Mouse (Mus musculus): Measurements from ENCODE around the gene Mmel1.

Gene Mmel1

DNA sequence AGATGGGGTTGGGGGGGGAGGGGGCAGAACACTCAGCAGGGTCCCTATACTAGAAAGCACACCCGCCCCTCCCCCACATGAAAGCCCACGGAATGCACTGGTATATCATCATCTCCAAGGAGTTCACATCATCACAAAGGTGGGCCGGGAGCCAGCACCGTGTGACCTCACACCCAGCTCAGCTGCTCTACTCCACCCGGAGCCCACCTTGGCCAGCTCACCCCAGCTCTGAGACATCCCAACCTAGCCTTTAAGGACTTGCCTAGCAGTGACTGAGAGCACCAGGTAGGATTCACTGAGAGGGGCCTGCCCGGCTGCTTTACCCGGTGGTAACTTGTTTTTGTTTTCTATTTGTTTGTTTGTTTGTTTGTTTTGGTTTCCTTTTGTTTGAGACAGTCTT, at the start of gene Mmel1:
Gene Mmel1 (plus strand): TSS at position 146 of the 400 bp plus-strand sequence.
- no peak for DNase-seq (ENCODE audit: low spot score)

DNA sequence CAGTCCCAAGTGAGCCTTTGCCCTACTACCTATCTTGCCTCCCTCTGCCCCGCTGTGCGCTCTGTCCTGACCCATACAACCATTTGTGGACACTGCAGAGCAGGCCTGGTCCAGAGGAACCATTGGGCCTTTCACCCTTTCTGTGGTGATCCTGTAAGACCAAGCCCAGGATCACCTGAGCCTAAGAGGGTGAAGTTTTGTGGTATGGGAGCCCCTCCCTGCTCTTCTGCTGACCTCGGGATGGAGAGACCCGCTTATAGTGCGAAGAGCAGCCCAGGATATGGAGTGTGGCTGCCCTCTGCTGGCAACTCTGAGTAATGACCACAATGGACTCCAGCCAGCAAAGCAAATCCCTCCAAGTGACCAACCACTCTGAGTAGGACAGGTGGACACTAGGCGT, 43.7 kb upstream of the Mmel1 start:
- peak; percentile 46 for DNase-seq (ENCODE audit: low spot score)

GRCm38 (mm10) chr4:154826224-154826623, 43.2 kb upstream of the Mmel1 start:
- DNase-seq (ENCODE audit: low spot score), result no peak

GRCm38 (mm10) chr4:154827181-154827580, 42.2 kb upstream of the Mmel1 start:
- peak; percentile 34 for DNase-seq (ENCODE audit: low spot score)

GRCm38 (mm10) chr4:154827861-154828610, 41.3 kb upstream of the Mmel1 start:
- no peak for DNase-seq (ENCODE audit: low spot score)

DNA sequence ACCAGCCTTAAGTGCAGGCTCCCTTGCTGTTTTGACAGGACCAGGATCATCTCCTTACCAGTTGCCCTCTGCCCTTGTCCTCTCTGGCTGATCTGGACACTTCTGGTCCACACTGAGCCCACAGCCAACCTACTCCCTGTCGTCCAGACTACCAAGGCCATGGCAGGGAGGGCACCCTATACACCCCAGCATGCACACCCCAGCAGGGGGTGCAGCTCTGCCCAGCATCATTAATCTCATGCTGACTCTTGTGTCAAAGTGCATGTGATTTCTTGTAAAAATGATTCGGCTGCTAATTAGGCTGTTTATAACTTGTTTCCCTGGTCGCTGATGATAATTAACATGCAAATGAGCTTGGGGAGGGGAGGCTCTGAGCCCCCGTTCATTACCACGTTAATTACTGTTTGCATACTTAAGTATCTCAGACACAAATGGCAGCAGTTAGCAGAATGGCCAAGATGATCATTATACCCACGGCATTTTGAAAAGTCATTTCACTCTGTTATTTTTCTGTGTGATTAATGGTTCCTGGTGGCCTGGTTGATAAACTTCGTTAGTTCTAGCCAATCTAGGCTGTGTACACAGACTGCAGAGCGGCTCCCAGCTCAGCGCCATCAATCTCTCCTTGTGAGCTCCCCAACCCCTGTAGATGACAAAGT, 37.3 kb upstream of the Mmel1 start:
- no peak for DNase-seq (ENCODE audit: low spot score)

DNA sequence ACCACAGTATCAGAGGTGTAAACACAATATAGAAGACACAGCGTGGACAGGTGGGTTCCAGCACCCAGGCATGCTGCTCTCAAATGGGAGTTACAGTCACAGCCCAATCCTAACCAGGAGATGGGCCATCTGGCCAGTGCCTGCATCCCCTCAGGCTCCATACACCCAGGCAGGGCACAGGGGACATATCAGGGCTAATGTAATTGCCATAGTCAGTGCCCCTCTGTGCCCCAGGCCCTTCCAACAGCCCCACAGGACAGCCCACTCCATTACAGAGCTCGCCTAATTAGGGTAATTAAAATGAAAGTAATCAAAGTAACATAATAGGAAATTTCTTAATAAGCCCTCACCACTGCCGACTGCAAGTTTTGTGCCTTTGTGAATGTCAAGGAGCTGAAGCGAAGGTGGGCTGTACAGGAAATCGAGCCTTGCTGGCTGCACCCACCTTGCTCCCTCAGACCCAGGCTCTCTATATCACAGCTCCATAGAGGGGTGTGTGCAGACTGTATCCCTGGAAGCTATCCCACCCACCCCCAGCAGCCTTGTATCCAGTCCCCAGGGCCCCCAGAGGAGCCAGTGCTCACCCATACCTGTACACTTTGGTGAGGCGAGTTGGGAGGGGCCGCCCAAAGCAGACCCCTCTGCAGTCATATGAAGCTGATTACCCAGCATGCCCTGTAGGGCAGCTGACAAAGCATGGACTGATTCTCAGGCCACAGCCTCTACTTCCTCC, 33.0 kb upstream of the Mmel1 start:
- DNase-seq (ENCODE audit: low spot score), result no peak

- DNase-seq (ENCODE audit: low spot score), result peak; percentile 49
Measured at GRCm38 (mm10) chr4:154837170-154837569, 32.2 kb upstream of the Mmel1 start, which contains the start of gene Ttc34. TSS of gene Ttc34 (plus strand) at chr4:154837459.

DNA sequence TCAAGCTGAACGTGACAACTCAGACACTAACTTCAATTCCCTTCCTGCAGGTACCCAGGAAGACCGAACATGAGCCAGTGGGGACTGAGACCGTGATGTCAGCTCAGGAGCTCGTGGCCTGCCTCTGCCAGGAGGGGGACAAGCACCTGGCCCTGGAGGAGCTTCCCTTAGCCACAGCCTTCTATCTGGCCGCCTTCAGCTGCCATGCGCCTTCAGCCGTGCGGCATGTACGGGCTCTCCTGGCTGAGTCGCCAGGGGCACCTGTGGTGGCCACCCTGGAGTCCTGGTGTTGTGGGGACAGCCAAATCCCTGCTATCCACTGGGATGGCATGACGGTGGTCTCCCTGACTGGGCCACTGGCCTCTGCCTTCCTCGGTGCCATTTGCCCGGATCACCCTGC, 30.6 kb upstream of the Mmel1 start:
- no peak for DNase-seq (ENCODE audit: low spot score)

GRCm38 (mm10) chr4:154839406-154839805, 30.0 kb upstream of the Mmel1 start:
- no peak for DNase-seq (ENCODE audit: low spot score)

- DNase-seq (ENCODE audit: low spot score), result no peak
Measured at GRCm38 (mm10) chr4:154852696-154853095, 16.7 kb upstream of the Mmel1 start.

DNA sequence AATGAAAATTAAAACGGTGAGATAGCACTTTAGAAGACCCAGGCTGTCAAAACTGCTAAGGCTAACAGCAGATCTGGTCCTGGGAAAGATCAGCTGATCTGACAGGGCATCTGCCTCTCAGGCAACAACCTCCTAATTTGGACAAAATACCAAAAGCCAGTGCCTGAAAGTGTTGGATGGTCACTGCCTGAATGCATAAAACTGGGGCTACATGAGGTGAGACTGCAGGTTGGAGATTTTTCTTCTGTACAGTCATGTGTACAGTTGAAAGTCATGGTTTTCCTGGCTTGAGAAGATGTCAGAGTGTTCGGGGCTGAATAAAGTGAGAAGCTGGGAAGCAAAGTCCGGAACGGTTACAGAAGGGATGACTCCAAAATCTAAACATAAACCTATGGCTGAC, 15.5 kb upstream of the Mmel1 start:
- no peak for DNase-seq (ENCODE audit: low spot score)

DNA sequence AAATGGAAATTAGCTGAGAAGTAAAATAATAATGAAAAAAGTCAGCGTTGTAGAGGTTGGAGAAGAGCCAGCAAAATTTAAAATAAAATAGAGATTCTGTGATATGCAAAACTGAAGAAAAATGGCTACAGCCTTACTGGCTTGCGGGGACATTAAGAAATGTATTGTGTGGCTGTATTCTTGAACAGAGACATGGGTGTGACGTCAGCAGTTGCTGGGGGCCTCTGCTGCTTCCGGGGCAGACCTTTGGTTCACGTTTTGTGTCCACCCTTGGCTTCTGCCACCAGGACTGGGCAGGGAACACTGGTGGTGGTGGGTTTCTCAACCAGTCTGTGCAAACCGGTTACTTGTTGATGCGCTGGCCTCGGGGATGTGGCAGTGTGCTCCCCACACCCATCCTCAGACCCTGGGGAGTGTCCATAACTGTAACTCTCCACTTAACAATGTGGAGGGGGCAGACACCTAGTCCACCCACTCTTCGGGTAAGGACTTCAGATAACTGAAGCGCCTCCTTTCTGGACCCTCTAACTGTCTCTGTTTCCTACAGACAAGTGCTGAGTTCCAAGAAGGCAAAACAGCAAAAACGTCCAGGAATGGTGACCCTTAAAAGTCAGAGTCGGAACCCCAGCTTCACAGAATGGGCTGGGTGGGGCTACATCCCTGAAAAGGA, 14.6 kb upstream of the Mmel1 start:
- no peak for DNase-seq (ENCODE audit: low spot score)

DNA sequence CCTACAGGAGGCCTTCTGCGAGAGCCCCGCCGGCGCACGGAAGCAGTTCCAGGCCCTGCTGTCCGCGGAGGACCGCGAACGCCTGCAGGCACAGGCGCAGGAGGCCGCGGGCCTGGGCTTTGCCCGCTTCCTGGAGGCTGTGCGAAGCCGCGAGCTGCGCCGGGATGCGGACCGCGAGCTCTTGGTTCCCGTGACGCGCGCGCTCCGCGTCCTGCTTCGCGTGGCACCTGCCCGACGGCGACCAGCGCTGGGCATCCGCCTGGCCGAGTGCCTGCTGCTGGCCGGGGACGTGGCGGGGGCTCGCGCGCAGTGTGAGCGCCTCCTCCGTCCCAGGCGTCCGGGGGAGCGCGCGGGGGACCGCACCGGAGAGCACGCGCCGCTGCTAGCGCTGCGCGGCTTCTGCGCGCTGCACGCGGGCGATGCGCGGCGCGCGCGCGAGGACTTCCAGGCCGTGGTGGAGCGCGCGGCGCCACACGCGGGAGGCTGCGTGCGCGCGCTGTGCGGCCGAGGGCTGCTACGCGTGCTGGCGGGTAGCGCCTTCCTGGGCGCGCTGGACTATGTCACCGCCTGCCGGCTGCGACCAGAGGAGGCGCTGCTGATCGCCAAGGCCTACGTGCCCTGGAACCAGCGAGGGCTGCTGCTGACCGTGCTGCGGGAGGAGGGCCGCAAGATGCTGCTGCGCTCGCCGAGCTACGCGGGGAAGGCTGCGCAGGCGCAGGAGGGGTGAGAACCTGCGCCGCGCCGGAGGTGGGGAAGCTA, 13.5 kb upstream of the Mmel1 start:
- peak; percentile 87 for DNase-seq (ENCODE audit: low spot score)

- DNase-seq (ENCODE audit: low spot score), result no peak
Measured at GRCm38 (mm10) chr4:154856480-154856837, 12.9 kb upstream of the Mmel1 start.

DNA sequence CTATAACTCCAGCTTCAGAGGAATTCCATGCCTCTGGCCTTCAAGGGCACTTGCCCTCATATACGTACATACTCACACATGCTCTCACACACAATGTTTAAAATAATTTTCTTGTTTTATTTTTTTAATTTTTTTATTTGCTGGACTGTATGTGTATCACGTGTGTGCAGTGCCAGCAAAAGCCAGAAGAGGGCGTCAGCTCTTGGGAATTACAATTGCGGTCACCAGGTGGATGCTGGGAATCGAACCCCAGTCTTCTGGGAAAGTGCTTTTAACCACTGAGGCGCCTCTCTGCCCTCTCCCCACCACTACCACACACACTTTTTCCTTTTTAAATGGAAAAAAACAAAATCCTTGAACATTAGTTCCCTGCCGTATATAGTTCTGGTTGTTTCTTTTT, 12.5 kb upstream of the Mmel1 start:
- DNase-seq (ENCODE audit: low spot score), result no peak

- DNase-seq (ENCODE audit: low spot score), result no peak
Measured at GRCm38 (mm10) chr4:154857366-154858240, 11.8 kb upstream of the Mmel1 start.

GRCm38 (mm10) chr4:154858601-154859000, 10.8 kb upstream of the Mmel1 start:
- no peak for DNase-seq (ENCODE audit: low spot score)

GRCm38 (mm10) chr4:154861967-154862366, 7.4 kb upstream of the Mmel1 start:
- DNase-seq (ENCODE audit: low spot score), result no peak

DNA sequence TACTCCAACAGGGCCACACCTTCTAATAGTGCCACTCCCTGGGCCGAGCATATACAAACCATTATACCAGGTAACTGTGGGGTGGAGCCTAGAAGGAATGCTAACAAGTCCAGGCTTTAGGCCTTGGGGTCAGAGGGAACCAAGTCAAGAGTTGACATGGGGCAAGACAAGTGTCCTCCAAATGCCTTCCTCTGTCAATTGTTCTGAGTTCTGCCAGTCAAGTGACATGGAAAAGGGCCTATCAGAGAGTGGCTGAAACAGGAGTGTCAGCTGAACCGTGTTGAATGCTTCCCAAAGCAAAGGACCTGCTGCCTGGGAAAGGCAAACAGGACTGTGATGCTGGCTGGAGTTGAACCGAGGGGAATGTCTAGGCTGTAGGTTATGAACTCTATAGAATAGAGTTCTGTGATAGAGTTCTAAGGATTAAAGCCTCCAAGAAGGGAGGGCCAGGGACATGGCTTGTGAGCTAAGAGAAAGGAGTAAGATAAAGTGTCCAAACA, 5.9 kb upstream of the Mmel1 start:
- no peak for DNase-seq (ENCODE audit: low spot score)
